8 mouse cellular contexts compared by ENCODE assay signal in the genomic region with DNA sequence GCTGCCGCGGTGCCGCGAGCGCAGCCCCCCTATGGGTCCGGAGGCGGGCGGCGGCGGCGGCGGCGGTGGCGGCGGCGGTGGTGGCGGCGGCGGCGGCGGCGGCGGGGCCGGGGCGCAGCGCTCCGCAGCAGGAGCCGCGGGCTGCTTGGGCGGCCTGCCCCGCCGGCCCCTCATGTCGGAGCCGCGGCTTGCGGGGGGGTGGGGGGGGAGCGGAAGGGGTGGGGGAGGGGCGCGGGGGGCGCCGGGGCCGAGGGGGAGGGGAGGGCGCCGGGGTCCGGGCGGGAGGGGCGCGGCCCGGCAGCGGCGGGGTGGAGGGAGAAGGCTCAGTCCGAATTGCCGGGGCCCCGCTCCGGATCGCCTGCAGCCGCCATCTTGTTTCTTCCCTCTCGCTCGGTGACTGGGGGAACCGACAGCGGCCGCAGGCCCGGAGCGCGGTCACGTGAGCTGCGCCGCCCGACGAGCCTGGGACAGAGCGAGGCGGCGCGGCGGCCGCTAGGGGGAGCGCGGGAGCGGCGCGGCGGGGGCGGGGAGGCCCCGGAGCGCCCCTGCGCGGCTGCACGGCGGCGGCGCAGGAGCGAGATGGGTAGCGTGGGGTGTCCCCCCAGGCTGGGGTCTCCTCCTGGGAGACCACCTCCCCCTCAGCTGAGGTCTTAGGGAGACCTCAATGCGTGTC. TPM values are rescaled to one million over a fixed set of nuclear protein-coding genes. Genes with fewer than 3 reads are reported as not detected.
DNase-seq lines count a peak whose midpoint lies in the region; ATAC-seq lines count a peak whose summit lies in the region.

Gene Bptf (minus strand): TSS at position 379 of the 673 bp plus-strand sequence.

- DNase-seq in c-Kit-negative CD71-positive TER-119-positive erythroid progenitor cells, embryonic 14.5 days (ENCODE audit: low read depth, low spot score): peak; percentile 86
- peak; percentile 43 for DNase-seq in fibroblast of lung, adult 2 months (ENCODE audit: low read depth)
- peak; percentile 95 for DNase-seq in kidney, postnatal 10 days
- peak; percentile 82 for DNase-seq in liver, embryonic 13.5 days
- peak; percentile 86 to 91 for DNase-seq in natural killer cell, adult 2 months (ENCODE audit: low spot score in 2 of 2)

- H3K4me1 ChIP-seq in heart, embryonic 13.5 days: peaks cover 20% of the 10 kb centered on the region
- H3K4me1 ChIP-seq in liver, embryonic 13.5 days (replicated peaks): peaks cover 46% of the 10 kb centered on the region
- 0 out of 2 replicates have a peak, but pooled peaks cover 6% of the 10 kb centered on the region for H3K4me1 ChIP-seq in stomach, embryonic 14.5 days (ENCODE audit: control insufficient read depth, insufficient read depth, low read length)

- H3K27me3 ChIP-seq in heart, embryonic 13.5 days (replicated peaks): no peaks in the 10 kb centered on the region
- H3K27me3 ChIP-seq in liver, embryonic 13.5 days: no peaks in the 10 kb centered on the region
- H3K27me3 ChIP-seq in stomach, embryonic 14.5 days (ENCODE audit: control insufficient read depth, insufficient read depth, low read length): no peaks in the 10 kb centered on the region

- H3K4me2 ChIP-seq in heart, embryonic 13.5 days: peak within 1 kb of the TSS; percentile 97
- peak within 1 kb of the TSS; percentile 96 for H3K4me2 ChIP-seq in liver, embryonic 13.5 days
- peak within 1 kb of the TSS; percentile 89 for H3K4me2 ChIP-seq in stomach, embryonic 14.5 days (replicated peaks; ENCODE audit: low read depth, low read length)

- WGBS in heart, embryonic 13.5 days: under 1% methylated on average over 39 of the region's 94 CpGs
- WGBS in liver, embryonic 13.5 days (ENCODE audit: insufficient replicate concordance): under 1% methylated on average over 49 of the region's 94 CpGs
- WGBS in stomach, embryonic 14.5 days: under 1% methylated on average over 34 of the region's 94 CpGs

- peak; percentile 88 for ATAC-seq in CD4-positive, CD25-positive, alpha-beta regulatory T cell, adult 4 months
- ATAC-seq in heart, embryonic 13.5 days (ENCODE audit: extremely low read depth, insufficient number of reproducible peaks, low FRiP score, low TSS enrichment): peak; percentile 95
- peak; percentile 94 for ATAC-seq in liver, embryonic 13.5 days (ENCODE audit: low read depth)
- ATAC-seq in stomach, embryonic 14.5 days (ENCODE audit: insufficient number of reproducible peaks, insufficient read depth, low FRiP score, low read depth): peak; percentile 96

- no peaks in the 10 kb centered on the region for H3K9me3 ChIP-seq in heart, embryonic 13.5 days
- H3K9me3 ChIP-seq in liver, embryonic 13.5 days (replicated peaks): no peaks in the 10 kb centered on the region
- H3K9me3 ChIP-seq in stomach, embryonic 14.5 days (ENCODE audit: control insufficient read depth, low read depth, low read length): no peaks in the 10 kb centered on the region

- H3K27ac ChIP-seq in heart, embryonic 13.5 days (replicated peaks): peak within 1 kb of the TSS; percentile 97
- peak within 1 kb of the TSS; percentile 88 for H3K27ac ChIP-seq in liver, embryonic 13.5 days
- peak within 1 kb of the TSS; percentile 94 for H3K27ac ChIP-seq in stomach, embryonic 14.5 days (ENCODE audit: low read length)

- H3K36me3 ChIP-seq in heart, embryonic 13.5 days: no peaks in the 10 kb centered on the region
- H3K36me3 ChIP-seq in liver, embryonic 13.5 days: no peaks in the 10 kb centered on the region
- no peaks in the 10 kb centered on the region for H3K36me3 ChIP-seq in stomach, embryonic 14.5 days (ENCODE audit: control insufficient read depth, insufficient read depth, low read length)

- H3K4me3 ChIP-seq in heart, embryonic 13.5 days: peak within 1 kb of the TSS; percentile 91
- peak within 1 kb of the TSS; percentile 91 for H3K4me3 ChIP-seq in liver, embryonic 13.5 days (replicated peaks)
- peak within 1 kb of the TSS; percentile 78 for H3K4me3 ChIP-seq in stomach, embryonic 14.5 days (ENCODE audit: low read depth, low read length)

- peak within 1 kb of the TSS; percentile 99 for H3K9ac ChIP-seq in heart, embryonic 13.5 days
- peak within 1 kb of the TSS; percentile 97 for H3K9ac ChIP-seq in liver, embryonic 13.5 days
- H3K9ac ChIP-seq in stomach, embryonic 14.5 days (replicated peaks; ENCODE audit: low read depth, low read length): peak within 1 kb of the TSS; percentile 98

RNA-seq across cellular contexts. Expression of gene Bptf, which starts in this region (rescaled TPM):
- polyA plus RNA-seq in CD4-positive, CD25-positive, alpha-beta regulatory T cell, adult 4 months (2017; shearing (Covaris generic)): 10 to 100 TPM; 78.0 to 83.2 TPM
- polyA plus RNA-seq in heart, embryonic 13.5 days (2015; fragmentation: Nextera tagmentation; extraction: Ambion mirVana): 17.9 and 18.3 TPM in 2 replicates
- 8.7 and 9.3 TPM in 2 replicates for polyA plus RNA-seq in liver, embryonic 13.5 days (2015; fragmentation: Nextera tagmentation; extraction: Ambion mirVana)
- polyA plus RNA-seq in stomach, embryonic 14.5 days (2014; fragmentation: Nextera tagmentation; extraction: Ambion mirVana): 43.9 and 57.0 TPM in 2 replicates

Comparison
In these comparisons a context has a peak if more than half of its experiments do, and no peak if none do; other contexts are left out.
1. Peak in every context shown above with its lines: DNase-seq, ATAC-seq, H3K4me3 ChIP-seq and H3K27ac ChIP-seq.
2. DNase-seq: peak in every context shown above with its lines; median percentile 95 in kidney, postnatal 10 days; 88 in natural killer cell, adult 2 months; 86 in c-Kit-negative CD71-positive TER-119-positive erythroid progenitor cells, embryonic 14.5 days; 82 in liver, embryonic 13.5 days; 43 in fibroblast of lung, adult 2 months.